Mouse (Mus musculus) kidney, adult 8-10 months (tissue): ENCODE measurements around the gene Pde4c.

ENCODE experiments used
- DNase-seq, 2 experiments: peaks; one replicate each; pipeline ENCODE4 v3.0.0; 2022

Pde4c gene

DNA sequence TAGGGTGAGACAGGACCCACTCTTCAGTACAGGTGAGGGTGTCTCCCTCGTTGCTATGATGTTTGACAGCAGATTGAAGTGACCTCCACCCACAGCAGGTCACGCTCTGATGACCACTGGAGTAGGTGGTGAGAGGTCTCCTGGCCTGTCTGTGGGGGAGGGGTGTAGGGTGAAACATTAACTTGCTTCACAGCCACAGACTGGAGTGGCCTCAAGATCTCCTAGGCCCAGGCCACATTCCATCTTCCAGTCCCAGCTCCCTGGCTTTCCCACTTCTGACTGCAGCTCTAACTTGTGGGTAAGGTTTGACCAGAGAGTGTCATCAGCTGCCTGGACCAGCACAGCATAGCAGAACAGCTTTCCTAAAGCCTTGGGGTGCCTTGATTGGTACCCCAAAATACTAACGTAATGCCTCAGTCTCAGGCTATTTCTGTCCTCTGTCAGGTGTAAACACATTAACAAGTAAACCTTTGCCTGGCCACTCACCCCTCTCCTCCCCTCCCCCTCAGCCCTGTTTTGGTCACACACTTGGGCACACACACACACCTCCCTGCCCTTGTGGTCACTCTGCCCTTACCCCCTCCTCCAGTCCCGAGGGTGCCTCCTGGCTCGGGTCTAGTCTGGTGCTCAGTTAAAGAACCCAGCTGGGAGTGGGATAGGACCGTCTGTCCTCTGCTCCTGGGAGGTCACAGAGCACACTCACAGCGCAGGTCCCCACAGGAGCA lies at the start of gene Pde4c:
Gene Pde4c, plus strand, starts transcription at position 235 of the 725 bp plus-strand sequence.
- peak; percentile 95 to 97 for DNase-seq

DNA sequence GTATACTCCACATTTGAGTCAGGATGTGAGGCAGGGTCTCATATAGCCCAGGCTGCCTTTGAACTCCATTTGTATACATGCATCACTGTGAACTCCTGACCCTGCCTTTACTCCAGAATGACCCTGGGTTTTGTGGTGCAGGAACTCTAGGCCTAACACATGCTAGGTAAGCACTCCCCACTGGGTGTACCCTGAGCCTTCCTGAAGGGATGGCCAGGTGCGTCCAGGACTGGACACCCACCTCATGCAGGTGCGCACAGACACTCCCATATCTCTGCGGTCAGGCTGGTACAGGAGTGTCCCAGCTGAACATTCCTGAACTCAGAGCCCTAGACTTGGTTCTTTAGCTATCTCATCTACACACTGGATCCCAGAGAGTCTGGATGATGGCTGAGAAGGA lies 49.4 kb upstream of the Pde4c start:
- no peak for DNase-seq

DNA sequence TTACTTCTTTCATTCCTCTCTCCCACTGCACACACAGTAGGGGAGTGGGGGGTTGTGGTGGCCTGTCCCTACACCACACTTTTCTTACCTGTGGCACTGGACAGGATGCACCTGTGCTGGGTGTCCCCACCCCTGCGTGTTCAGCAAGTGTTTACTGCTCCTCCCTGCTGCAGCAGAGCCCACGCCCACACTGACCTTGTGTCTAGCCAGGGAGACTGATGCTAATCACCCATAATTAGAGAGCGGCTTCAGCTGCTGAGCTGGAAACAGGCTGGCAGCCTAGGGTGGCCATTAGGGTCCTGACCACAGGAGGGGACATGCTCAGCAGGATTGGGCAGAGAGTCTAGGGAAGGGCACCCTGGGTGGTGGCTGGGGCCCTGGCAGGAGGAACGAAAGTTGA lies 48.8 kb upstream of the Pde4c start:
- DNase-seq, result no peak

DNA sequence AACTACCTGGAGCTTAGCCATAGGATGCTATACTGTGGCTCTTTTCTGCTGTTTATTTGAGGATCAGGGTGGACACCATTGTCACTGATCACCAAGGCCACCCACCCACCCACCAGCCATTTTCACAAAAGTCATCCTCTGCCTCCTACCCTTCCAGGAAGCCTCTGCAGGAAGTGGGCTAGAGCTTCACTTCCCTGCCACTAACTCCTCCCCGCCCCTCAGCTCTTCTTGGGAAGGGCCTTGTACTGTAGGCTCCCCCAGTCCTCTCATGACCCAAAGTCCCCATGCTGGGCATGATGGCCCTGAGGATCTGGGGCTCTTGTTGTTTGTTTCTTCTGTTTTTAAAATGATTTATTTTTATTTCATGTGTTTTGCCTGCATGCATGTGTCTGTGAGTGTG lies 48.2 kb upstream of the Pde4c start:
- no peak for DNase-seq

DNA sequence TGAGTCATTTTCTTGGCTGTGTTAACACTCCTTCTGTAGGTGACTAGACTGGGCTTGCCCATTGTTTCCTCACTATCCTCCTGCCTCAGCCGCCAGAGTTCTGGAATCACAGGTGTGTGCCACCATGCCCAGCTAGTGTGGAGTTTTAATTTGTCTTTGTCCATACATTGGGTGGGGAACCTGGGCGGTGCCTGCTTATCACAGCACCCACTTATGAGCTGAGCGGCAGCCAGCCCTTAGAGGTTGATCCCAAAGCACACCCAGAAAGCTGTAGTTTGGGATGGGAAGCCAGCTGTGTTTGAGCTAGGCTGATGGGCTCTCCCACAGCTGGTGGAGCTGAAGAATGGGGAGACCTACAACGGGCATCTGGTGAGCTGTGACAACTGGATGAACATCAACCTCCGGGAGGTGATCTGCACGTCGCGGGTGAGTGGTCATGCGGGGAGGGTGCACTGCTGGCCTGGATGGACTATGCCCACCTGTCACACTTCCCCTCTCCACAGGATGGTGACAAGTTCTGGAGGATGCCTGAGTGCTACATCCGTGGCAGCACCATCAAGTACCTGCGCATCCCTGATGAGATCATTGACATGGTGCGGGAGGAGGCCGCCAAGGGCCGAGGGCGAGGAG lies 46.0 kb upstream of the Pde4c start:
- DNase-seq, result peak in 1 of 2 experiments; percentile 79

DNA sequence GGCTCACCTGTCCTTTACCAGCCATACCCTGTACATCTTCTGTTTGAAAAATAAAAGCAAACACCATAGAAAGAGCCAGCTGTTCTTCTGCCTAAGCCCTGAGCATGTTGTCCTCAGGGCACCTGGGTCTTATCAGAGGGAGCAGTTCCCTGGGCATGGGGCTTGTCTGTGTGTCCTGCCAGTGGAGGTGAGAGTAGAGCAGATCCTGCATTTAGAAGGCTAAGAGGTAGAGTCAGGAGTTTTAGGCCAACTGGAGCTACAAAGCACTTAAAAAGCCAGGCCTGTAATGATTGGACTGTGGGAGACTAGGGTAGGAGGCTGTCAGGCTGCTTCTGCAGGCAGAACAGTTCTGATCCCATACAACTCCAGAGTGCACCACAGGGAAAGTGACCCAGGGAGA lies 44.8 kb upstream of the Pde4c start:
- DNase-seq, result no peak

DNA sequence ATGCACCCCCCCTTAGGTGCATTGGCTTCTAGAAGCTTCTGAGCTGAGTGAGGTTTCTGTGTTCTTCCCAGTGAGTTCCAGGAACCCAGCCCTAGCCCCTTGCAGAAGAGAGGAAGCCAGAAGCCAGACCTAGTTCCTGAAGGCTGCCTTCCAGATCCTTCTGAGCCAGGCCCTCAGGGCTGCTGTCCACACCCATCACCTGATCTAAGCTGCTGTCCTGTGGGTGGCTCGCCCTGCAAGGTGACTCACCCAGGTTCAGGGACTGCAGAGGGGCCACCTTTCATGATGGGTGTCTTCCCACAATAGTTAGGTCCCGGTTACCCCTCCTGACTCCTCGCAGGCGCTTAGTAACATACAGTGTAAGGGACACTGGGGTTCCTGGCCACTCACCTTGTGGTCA lies 44.1 kb upstream of the Pde4c start:
- no peak for DNase-seq

DNA sequence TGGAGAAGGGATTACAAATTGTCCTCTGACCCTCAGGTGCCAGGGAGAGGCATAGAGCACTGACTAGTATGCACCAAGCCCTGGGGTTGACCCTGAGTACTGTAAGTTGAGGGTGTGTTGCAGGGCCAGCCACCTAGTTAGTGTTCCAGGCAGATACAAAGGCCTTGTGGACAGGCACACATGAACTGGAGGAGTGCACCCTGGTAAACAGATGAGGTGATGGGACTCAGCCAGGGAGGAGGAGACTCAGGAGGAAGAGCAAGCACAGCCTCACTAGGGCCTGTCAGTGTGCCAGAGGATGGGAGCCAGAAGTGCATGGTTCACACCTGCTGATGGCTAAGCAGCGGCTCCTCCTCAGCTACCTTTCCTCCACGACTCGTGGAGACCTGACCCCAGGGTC lies 43.5 kb upstream of the Pde4c start:
- peak; percentile 89 to 93 for DNase-seq

DNA sequence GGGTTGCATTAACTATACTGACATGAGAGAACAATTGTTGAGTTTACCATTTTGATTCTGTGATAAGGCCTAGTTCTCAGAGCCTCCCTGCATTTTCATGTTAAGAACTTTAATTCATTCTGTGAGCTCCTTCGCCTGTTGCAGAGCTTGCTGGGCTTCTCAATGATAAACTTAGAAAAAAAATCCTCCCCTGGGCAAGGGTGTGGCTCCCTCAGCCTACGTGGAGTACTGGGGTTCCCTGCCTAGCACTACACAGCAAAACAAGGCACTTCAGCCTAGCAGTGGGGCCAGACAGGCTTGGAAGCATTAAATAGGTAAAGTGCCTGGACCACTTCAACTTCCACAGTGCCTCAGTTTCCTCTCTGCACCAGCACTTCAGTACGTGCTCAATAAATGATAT lies 42.1 kb upstream of the Pde4c start:
- DNase-seq, result no peak

DNA sequence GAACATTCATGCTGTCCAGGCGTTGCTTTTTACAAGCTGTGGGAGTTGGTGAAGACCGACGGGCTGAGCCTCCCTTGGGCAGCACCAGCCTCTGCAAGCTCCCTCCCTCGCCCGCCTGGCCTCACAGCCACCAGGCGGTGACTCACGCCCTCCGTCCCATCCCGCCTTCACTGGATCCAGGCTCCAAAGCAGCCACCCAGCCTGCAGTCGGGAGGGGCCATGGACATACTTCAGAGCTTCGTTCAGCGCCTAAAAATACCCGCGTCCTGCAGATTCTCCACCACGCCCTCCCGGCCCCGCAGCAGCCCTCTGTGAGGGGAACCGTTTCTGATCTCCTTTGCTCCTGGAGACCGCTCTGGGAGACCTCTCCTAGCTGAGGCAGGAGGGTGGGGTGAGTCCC lies 41.3 kb upstream of the Pde4c start:
- no peak for DNase-seq

DNA sequence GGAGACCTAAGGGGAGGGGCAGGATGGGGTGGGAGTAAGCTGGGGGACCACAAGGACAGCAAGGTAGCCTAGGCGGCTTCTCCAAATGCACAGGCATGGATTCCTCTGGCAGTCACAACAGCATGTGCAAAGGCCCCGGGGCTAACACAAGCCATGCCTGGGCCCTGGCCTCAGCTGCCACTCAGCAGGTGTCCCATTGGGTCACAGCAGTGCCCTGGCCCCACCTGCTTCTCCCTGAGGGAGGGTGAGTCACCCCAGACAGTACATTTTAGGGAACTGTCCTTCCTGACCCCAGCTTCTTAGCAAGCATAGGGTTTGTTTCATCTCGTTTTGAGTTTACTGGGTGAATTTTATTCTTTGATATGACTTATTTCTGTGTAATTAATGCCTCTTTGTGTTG lies 40.8 kb upstream of the Pde4c start:
- no peak for DNase-seq

DNA sequence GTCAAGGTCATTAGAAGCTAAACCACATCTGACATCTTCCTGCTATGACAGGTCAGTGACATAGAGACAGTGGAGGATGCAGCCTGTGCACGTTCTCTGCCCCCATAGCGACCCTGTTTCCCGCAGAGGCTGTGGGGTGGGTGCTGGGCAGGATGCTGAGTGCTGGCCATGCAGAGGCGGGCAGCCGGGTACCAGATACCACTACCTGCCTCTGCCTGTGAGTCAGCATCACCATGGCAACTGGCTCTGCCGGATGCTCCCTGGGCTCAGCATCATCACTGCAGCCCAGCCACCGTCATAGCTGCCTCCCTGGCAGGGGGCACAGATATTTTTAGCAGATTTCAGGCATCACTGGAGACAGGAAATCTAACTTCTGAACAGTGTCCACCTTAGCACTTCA lies 39.2 kb upstream of the Pde4c start:
- DNase-seq, result no peak

DNA sequence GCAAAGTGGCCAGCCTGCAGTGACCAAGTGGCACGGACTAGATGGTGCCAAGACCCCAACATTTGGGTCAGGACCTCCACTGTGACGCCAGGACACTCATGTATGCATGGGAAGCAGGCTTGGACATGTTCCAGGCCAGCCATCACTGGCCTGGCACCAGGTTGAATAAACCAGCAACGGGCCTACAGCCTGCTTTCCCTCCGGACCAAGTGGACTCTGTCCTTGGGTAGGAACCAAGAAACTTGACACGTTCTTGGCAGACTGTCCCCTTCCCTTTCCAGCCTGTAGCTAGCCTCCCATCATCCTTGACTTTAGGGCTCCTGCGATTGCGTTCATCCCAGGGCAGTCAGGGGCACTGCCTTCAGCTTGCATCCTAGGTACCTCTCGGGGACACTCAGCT lies 35.9 kb upstream of the Pde4c start:
- DNase-seq, result peak; percentile 86 to 89

DNA sequence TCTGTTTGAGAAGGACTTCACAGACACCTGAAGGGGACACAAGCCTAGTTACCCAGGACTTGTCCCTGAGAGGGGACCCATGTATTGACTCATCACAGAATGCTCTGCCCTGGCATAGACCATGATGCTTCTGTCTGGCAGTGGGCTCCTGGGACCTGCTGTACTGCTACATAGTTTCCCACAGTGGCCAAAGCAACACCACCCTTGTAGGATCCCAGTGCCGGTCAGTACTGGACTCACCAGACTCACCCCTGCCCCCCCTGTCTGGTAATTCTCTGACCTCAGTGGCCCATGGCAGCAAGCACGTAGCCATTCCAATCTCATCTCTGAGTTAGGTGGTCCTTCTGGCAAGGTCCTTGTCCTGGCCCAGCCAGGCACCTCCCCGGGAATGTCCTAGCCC lies 35.4 kb upstream of the Pde4c start:
- no peak for DNase-seq

DNA sequence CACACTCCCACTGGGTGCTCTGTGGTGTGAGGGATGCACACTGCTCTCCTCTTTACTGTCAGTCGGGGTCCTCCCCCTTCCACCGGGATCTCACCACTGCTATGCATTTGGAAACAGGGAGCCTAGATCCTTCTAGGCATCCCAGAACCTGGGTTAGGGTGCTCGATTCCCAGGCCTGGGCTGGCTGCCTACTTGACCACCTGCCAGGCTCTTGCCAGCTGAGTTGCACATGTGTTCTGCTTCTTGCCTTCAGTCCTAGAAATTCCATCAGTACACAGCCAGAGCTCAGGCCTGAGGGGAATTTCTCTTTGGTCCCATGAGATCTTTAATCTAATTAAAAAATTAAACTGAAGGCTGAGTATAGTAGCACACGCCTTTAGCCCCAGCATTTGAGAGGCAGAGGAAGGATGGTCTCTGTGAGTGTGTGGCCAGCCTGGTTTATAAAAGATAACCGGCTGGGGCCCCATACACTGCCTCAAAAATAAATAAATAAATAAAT lies 33.6 kb upstream of the Pde4c start:
- no peak for DNase-seq

DNA sequence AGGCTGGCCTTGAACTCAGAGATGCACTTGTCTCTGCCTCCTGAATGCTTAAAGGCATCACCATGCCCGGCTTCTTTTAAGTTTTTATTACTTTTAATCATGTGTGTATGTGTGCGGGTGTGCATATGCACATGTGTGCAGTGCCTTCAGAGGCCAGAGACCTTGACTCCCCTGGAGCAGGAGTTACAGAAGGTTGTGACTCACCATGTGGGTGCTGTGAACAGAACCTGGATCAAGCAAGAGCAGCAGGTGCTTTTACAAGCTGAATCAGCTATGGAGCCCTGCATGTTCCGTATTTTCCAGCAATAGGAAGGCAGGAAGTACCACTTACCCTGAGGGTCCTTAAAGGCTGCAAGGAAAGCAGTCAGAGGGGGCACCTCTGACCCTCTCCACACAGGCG lies 32.3 kb upstream of the Pde4c start:
- DNase-seq, result no peak

DNA sequence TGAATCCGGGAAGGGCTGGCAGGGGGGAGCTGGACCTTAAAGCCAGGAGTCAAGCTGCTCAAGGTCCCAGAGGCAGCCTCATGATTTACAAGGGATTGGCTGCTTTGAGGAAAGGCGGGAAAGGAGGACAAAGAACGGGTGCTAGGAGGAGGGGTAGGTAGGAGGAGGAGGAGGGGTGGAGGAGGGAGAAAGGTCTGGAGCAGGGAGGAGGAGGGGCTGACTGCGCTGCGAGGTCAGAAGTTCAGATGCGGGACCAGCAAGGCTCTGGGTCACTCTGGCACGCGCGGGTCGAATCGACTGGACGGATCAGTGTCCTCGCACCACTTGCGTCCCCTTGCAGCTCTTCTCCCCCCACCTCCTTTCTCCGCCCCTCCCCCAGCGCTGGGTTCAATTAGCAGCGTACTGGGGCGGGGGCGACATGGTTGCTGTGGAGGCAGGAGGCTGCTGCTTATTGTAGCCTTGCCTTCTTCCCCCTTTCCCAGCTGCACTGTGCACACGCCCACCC lies 31.7 kb upstream of the Pde4c start:
- peak; percentile 61 to 75 for DNase-seq

DNA sequence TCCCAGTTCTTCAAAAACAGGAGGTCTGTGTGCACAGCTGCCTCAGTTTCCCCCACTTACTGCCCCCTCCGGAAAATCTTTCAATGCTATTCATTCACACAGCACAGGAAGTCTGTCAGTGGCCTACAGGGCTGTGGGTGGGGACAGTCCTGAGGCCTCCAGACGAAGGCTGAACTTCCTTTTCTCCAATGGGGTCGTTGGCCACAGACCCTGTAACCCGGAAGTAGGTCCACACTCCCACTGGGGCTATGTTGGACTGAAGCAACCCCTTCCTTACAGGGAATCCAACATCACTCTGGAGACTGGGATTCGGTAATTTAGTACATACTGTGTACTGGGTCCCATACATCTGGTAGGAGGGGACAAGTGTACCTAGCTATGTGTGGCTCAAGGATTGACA lies 29.9 kb upstream of the Pde4c start:
- no peak for DNase-seq

DNA sequence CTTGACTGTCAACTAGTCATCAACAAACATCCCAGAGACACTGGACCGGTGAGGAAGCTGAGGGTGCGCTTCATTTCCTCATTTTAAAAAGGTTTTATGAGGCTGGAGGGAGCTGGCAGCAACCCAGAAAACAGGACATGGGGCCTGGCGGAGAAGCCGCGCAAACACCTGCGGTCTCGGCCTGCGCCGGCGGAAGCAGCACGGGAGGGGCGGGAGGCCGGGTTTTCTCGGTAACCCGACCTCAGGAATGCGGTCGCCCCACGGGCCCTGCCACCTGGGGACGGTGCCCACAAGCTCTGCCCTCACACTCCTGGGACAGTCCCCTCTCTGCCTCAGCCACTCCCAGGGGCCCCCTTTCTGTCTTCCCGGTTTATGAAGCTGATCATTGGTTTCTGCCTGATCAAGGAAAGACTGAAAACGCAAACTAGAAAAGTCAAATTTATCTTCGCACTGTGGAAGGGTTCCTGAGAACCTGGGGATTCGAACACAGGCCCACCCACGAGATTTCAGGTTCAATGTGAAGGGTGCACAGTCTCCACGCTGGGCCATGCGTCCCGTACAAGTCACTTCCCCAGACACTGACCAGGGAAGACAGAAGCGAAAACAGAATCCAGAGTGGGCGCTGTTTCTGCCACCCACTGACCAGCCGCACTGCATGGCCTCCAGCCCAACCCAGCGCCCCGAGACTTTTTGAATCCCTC lies 28.1 kb upstream of the Pde4c start:
- peak in 1 of 2 experiments; percentile 63 for DNase-seq

DNA sequence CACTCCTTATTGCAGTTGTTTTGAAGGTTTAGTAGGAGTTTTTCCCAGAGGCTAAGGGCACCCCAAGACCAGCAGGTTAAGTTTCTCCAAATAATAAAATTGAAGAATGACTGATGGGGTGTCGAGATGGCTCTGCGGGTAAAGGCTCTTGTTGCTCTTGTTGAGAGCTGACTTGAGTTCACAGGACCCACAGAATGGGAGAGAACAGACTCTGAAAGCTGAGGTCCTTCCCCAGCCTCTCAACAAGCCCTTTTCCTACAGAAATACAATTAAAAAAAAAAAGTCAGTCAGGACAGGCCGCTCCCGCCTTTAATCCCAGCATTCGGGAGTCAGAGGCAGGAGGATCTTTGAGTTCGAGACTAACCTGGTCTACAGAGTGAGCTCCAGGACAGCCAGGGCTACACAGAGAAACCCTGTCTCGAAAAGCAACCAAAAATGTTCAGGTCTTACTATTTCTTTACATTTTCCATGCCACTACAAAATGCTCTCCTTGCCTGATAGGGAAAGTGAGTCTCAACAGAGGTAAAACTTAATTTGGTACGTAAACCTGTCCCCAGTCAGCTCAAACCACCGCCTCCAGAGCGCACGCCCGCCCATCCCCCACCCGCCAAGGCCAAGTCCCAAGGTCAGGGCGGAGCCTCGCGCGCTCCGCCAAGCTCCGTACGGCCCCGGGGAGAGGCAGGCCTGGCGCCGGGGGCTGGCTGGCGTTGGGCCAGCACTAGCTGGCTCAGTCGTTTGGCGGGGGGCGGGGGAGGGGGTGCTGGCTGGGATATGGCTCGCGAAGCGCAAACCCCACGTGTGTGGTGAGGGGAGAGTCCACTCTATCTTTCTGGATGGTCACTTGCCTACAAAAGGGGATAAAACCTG lies 27.3 kb upstream of the Pde4c start:
- DNase-seq, result peak; percentile 77 to 79

DNA sequence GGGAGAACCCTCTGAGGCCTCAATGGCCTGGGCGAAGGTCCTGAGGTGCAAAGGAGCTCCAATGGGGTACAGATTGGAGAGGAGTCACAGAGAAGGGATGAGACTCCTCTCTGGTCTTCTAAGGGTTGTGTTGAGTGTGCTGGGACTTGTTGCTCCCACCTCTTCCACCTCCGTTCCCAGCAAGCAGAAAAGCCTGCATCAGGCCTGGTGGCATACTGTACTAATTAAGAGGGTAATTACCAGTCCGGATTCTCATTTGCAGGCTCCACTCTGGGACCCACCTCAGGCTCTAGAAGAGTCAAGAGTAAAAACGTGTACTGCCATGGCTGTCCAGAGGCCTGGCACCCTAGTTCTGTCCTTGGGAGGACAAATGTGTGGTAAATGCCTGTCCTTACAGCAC lies 26.6 kb upstream of the Pde4c start:
- no peak for DNase-seq

DNA sequence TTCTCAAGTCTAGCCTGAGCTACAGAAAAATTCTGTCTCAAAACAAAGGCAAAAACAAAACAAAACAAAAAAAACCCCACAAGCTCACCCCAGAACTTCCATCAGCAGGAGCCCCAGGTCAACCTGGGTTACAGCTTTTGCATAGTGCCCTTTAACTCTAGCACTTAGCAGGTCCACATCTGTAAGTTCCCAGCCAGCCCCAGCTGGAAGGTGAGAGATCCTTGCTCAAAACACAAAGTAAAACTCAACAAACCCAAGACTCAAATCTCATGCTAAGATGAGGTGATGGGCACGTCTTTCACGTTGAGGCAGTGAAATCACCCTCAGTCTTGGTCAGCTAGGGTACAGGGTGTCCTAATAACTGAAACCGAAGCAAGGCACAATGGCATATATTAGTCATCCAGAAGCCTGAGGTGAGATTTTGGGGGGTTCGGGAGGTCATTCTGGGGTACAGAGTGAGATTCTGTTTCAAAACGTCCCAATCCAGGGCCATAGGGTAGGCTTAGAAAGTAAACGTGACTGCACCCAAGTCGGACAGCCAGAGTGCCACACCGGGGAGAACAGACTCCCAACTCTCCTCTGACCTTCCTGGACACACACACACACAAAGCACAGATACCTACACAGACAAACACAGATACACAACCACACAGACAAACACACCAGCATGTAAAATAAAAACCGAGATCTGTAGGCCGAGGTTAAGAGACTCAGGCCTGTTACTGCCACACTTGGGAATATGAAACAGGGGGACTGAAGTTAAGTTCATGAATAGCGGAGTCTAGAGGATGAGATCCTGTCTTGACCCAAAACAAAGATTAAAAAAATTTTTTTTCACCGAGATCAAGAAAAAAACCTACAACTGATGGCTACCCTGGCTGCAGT lies 25.9 kb upstream of the Pde4c start:
- no peak for DNase-seq
